Mouse (Mus musculus) liver, embryonic 11.5 days (tissue): ENCODE measurements at regions not wholly inside any gene's neighbourhood (a gene's known extent, or its start where the extent isn't known, plus 50 kb on each side); places are given as distances from the start of the nearest gene placed in this dataset.

Source experiments
- ATAC-seq: fragments of 200-750 bp; cut with Nextera tagmentation; replicated peaks from 2 replicates; pipeline ENCODE4 v1.8.0; 2017; ENCODE audit warnings: moderate number of reproducible peaks, mild to moderate bottlenecking, moderate TSS enrichment, moderate library complexity; ENCODE audit not compliant: low FRiP score
- DNase-seq: peaks from one replicate; pipeline ENCODE4 v3.0.0-alpha.2; 2017; ENCODE audit warnings: low spot score
- H3K27ac ChIP-seq: fragments of 300-500 bp; sonication (generic); 2 replicates; pipeline ENCODE4 v1.5.1; 2014; ENCODE audit warnings: mild to moderate bottlenecking, low read depth, low read length, control low read depth
- H3K27me3 ChIP-seq: fragments of 300-500 bp; sonication (generic); replicated peaks from 2 replicates; pipeline ENCODE4 v1.6.1; 2014; ENCODE audit warnings: low read length, mixed read lengths; ENCODE audit not compliant: control insufficient read depth, insufficient read depth
- H3K36me3 ChIP-seq: fragments of 300-500 bp; sonication (generic); 2 replicates; pipeline ENCODE4 v1.6.1; 2014; ENCODE audit warnings: mild to moderate bottlenecking, low read length, moderate library complexity, mixed read lengths; ENCODE audit not compliant: control insufficient read depth, insufficient read depth
- H3K4me1 ChIP-seq: fragments of 300-500 bp; sonication (generic); replicated peaks from 2 replicates; pipeline ENCODE4 v1.6.1; 2014; ENCODE audit warnings: low read length, mixed read lengths; ENCODE audit not compliant: control insufficient read depth, insufficient read depth
- H3K4me2 ChIP-seq: fragments of 300-500 bp; sonication (generic); 2 replicates; pipeline ENCODE4 v1.6.1; 2014; ENCODE audit warnings: mild to moderate bottlenecking, control low read depth, moderate library complexity
- H3K4me3 ChIP-seq: fragments of 300-500 bp; sonication (generic); 2 replicates; pipeline ENCODE4 v1.5.1; 2014; ENCODE audit warnings: low read depth, low read length, control low read depth
- H3K9ac ChIP-seq: fragments of 300-500 bp; sonication (generic); 2 replicates; pipeline ENCODE4 v1.6.1; 2014; ENCODE audit warnings: low read depth, low read length, control low read depth
- H3K9me3 ChIP-seq: fragments of 300-500 bp; sonication (generic); 2 replicates; pipeline ENCODE4 v1.6.1; 2016; ENCODE audit warnings: low read length, inconsistent platforms, mixed read lengths; ENCODE audit not compliant: control insufficient read depth
- WGBS: fragments of 180-500 bp; shearing (Covaris S2); extraction: QIAGEN DNeasy Blood & Tissue Kit; methylation state at CpG from one replicate; pipeline ENCODE4 v1.1.7; 2014; 5-methylcytosine and 5-hydroxymethylcytosine counted together

GRCm38 (mm10) chr12:112334106-112334855, 155.0 kb upstream of the A530016L24Rik start:
- H3K27ac ChIP-seq, result no peak overlapping the region
- WGBS, result 71% methylated on average over 20 of the region's 20 CpGs
- no peak overlapping the region for H3K9ac ChIP-seq
- no peak overlapping the region for H3K4me2 ChIP-seq
- ATAC-seq, result no peak
- no peak overlapping the region for H3K4me3 ChIP-seq
- H3K36me3 ChIP-seq, result no peaks in the 10 kb centered on the region
- H3K27me3 ChIP-seq, result no peaks in the 10 kb centered on the region; the same call in 1 of the 2 replicates
- H3K9me3 ChIP-seq, result no peaks in the 10 kb centered on the region
- DNase-seq, result no peak
- H3K4me1 ChIP-seq, result peaks cover 14% of the 10 kb centered on the region

GRCm38 (mm10) chr12:112335641-112336040, 153.6 kb upstream of the A530016L24Rik start:
- no peak for ATAC-seq
- H3K9me3 ChIP-seq, result no peaks in the 10 kb centered on the region
- H3K27ac ChIP-seq, result no peak overlapping the region
- H3K4me2 ChIP-seq, result no peak overlapping the region
- no peak for DNase-seq
- H3K27me3 ChIP-seq, result no peaks in the 10 kb centered on the region; the same call in 1 of the 2 replicates
- WGBS, result 79% methylated on average over 7 of the region's 7 CpGs
- no peak overlapping the region for H3K4me3 ChIP-seq
- no peak overlapping the region for H3K9ac ChIP-seq
- peaks cover 10% of the 10 kb centered on the region for H3K4me1 ChIP-seq
- no peaks in the 10 kb centered on the region for H3K36me3 ChIP-seq

- no peaks in the 10 kb centered on the region for H3K36me3 ChIP-seq
- H3K4me2 ChIP-seq, result no peak overlapping the region
- no peaks in the 10 kb centered on the region for H3K9me3 ChIP-seq
- no peak overlapping the region for H3K27ac ChIP-seq
- peaks cover 8% of the 10 kb centered on the region for H3K4me1 ChIP-seq
- no peaks in the 10 kb centered on the region; the same call in 1 of the 2 replicates for H3K27me3 ChIP-seq
- 89% methylated on average over 9 of the region's 9 CpGs for WGBS
- no peak for DNase-seq
- H3K9ac ChIP-seq, result no peak overlapping the region
- no peak overlapping the region for H3K4me3 ChIP-seq
- ATAC-seq, result no peak
Measured at GRCm38 (mm10) chr12:112336691-112337295, 152.5 kb upstream of the A530016L24Rik start.

- Histone ChIP-seq H3K9me3 (no peaks in the 10 kb centered on the region), H3K9ac (no peak overlapping the region), H3K4me3 (no peak overlapping the region), H3K4me2 (no peak overlapping the region), H3K27ac (no peak overlapping the region), H3K36me3 (no peaks in the 10 kb centered on the region), H3K4me1 (peaks cover 4% of the 10 kb centered on the region; the same call in 1 of the 2 replicates), H3K27me3 (no peaks in the 10 kb centered on the region; the same call in 1 of the 2 replicates)
- no peak for DNase-seq
- ATAC-seq, result no peak
- 82% methylated on average over 11 of the region's 11 CpGs for WGBS
Measured at GRCm38 (mm10) chr12:112337443-112337842, 151.8 kb upstream of the A530016L24Rik start.

GRCm38 (mm10) chr12:112338976-112339375, 150.3 kb upstream of the A530016L24Rik start:
- Histone ChIP-seq H3K27me3 (no peaks in the 10 kb centered on the region; the same call in 1 of the 2 replicates), H3K36me3 (no peaks in the 10 kb centered on the region), H3K4me2 (no peak overlapping the region), H3K4me3 (no peak overlapping the region), H3K27ac (no peak overlapping the region), H3K9ac (no peak overlapping the region), H3K9me3 (no peaks in the 10 kb centered on the region), H3K4me1 (0 out of 2 replicates have a peak, but pooled peaks cover 4% of the 10 kb centered on the region)
- ATAC-seq (no peak), DNase-seq (no peak)
- WGBS, result 80% methylated on average over 15 of the region's 15 CpGs

GRCm38 (mm10) chr12:112339481-112340179, 149.6 kb upstream of the A530016L24Rik start:
- 0 out of 2 replicates have a peak, but pooled peaks cover 4% of the 10 kb centered on the region for H3K4me1 ChIP-seq
- DNase-seq (no peak), ATAC-seq (no peak)
- H3K36me3 ChIP-seq, result no peaks in the 10 kb centered on the region
- H3K27ac ChIP-seq, result no peak overlapping the region
- WGBS, result 72% methylated on average over 11 of the region's 11 CpGs
- H3K27me3 ChIP-seq, result no peaks in the 10 kb centered on the region; the same call in 1 of the 2 replicates
- H3K4me3 ChIP-seq, result no peak overlapping the region
- no peak overlapping the region for H3K9ac ChIP-seq
- no peak overlapping the region for H3K4me2 ChIP-seq
- H3K9me3 ChIP-seq, result no peaks in the 10 kb centered on the region

GRCm38 (mm10) chr12:112340248-112340647, 149.0 kb upstream of the A530016L24Rik start:
- Histone ChIP-seq H3K9ac (no peak overlapping the region), H3K4me1 (0 out of 2 replicates have a peak, but pooled peaks cover 4% of the 10 kb centered on the region), H3K9me3 (no peaks in the 10 kb centered on the region), H3K4me2 (no peak overlapping the region), H3K27me3 (no peaks in the 10 kb centered on the region; the same call in 1 of the 2 replicates), H3K36me3 (no peaks in the 10 kb centered on the region), H3K27ac (no peak overlapping the region), H3K4me3 (no peak overlapping the region)
- DNase-seq (no peak), ATAC-seq (no peak)
- WGBS, result 73% methylated on average over 5 of the region's 5 CpGs

- H3K36me3 ChIP-seq, result no peaks in the 10 kb centered on the region
- H3K4me3 ChIP-seq, result no peak overlapping the region
- H3K27me3 ChIP-seq, result no peaks in the 10 kb centered on the region
- 0 out of 2 replicates have a peak, but pooled peaks cover 4% of the 10 kb centered on the region for H3K4me1 ChIP-seq
- no peak overlapping the region for H3K4me2 ChIP-seq
- ATAC-seq (no peak), DNase-seq (no peak)
- no peaks in the 10 kb centered on the region for H3K9me3 ChIP-seq
- no peak overlapping the region for H3K27ac ChIP-seq
- WGBS, result 61% methylated on average over 8 of the region's 8 CpGs
- no peak overlapping the region for H3K9ac ChIP-seq
Measured at GRCm38 (mm10) chr12:112341726-112342469, 147.3 kb upstream of the A530016L24Rik start.
